Mouse (Mus musculus): ENCODE results near the gene C1qtnf12. TPM values are rescaled to one million over a fixed set of nuclear protein-coding genes. Genes with fewer than 3 reads are reported as not detected.

The C1qtnf12 gene
- polyA plus RNA-seq, 1 experiment from 2014 or later, result 11.0 TPM

DNA sequence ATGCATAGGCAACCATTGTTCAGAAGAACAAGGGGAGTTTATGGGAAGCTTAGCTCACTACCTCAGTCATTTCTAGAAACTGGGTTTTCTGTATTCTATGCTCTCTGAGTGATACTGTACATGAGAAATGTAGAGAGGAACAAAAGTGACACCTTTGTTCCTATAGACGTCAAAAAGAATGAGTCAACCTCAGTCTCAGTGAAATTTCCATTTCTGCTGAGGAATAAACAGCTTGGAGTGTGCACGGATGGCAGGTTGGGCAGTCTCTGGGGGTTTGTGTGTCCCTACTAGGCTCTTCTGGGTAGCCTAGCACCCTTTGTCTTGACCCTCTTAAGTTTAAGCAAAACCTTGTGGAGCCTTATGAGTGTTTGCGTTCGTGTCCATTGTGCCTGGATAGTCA, 46.3 kb downstream of the C1qtnf12 start:
- Histone ChIP-seq H3K36me3 (peaks cover 88% of the 10 kb centered on the region), H3K4me3 (replicated peaks) (no peak overlapping the region), H3K27ac (no peak overlapping the region), H3K4me2 (replicated peaks) (no peak overlapping the region), H3K4me1 (replicated peaks) (no peaks in the 10 kb centered on the region), H3K9me3 (no peaks in the 10 kb centered on the region), H3K9ac (replicated peaks) (no peak overlapping the region), H3K27me3 (no peaks in the 10 kb centered on the region)
- 94% methylated on average over 4 of the region's 4 CpGs for WGBS
- no peak for ATAC-seq

DNA sequence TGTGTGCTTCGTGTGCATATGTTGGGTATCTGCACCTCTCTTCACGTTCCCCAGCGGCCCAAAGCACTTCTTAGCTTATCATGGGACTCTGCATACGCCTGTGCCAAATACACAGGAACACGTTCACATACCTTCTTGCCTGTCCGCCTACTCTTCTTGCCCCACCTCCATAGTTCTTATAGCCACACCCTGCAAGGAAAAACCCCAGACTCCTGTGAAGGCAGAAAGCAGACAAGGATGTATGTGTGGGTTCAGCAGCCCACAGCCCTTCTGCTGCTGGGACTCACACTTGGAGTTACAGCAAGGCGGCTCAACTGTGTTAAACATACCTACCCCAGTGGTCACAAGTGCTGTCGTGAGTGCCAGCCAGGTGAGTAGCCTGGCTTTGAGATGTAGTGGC, 51.5 kb downstream of the C1qtnf12 start, which contains the start of gene Tnfrsf4:
TSS of gene Tnfrsf4 (plus strand) at position 207 of the 400 bp plus-strand sequence.
- peaks cover 65% of the 10 kb centered on the region for H3K36me3 ChIP-seq
- no peak within 1 kb of the TSS for H3K4me2 ChIP-seq (replicated peaks)
- H3K4me1 ChIP-seq (replicated peaks), result no peaks in the 10 kb centered on the region
- no peak within 1 kb of the TSS for H3K27ac ChIP-seq
- no peaks in the 10 kb centered on the region for H3K27me3 ChIP-seq
- 87% methylated on average over 8 of the region's 8 CpGs for whole genome bisulfite sequencing
- H3K4me3 ChIP-seq (replicated peaks), result no peak within 1 kb of the TSS
- no peak within 1 kb of the TSS for H3K9ac ChIP-seq (replicated peaks)
- ATAC-seq, result no peak
- no peaks in the 10 kb centered on the region for H3K9me3 ChIP-seq

DNA sequence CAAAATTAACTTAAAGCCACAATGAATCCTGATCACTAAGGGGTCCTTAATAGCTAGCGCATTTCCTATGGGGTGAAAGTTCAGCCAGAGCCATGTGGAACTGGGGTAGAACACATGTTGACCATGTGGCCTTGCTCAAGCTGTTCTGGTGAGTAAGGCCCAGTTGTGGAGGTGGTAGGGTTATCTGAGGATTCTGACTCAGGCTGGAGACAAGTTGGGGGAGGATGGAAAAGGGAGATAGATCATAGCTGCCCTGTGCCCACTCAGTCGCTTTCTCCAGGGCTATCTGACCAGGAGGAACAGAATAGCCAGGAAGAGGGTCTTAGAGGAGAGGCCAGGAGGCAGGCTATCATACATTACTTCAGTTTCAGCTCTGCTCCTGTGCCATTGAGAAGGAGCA, 52.3 kb downstream of the C1qtnf12 start:
- H3K9ac ChIP-seq (replicated peaks), result no peak overlapping the region
- WGBS, result 91% methylated on average over 2 of the region's 2 CpGs
- H3K4me3 ChIP-seq (replicated peaks), result no peak overlapping the region
- no peak overlapping the region for H3K4me2 ChIP-seq (replicated peaks)
- H3K27me3 ChIP-seq, result no peaks in the 10 kb centered on the region
- peaks cover 57% of the 10 kb centered on the region for H3K36me3 ChIP-seq
- H3K4me1 ChIP-seq (replicated peaks), result no peaks in the 10 kb centered on the region
- no peaks in the 10 kb centered on the region for H3K9me3 ChIP-seq
- ATAC-seq, result no peak
- H3K27ac ChIP-seq, result no peak overlapping the region

Other genes starting within 250 kb of the C1qtnf12 start
- 8.6 and 10.1 TPM in 2 replicates for gene Tmem240, start 227.5 kb upstream of the C1qtnf12 start, polyA plus RNA-seq (2015; fragmentation: Nextera tagmentation; extraction: Ambion mirVana)
- gene Atad3a, start 201.2 kb upstream of the C1qtnf12 start, polyA plus RNA-seq (2015; fragmentation: Nextera tagmentation; extraction: Ambion mirVana), result 82.1 and 84.8 TPM in 2 replicates
- gene Vwa1, start 187.6 kb upstream of the C1qtnf12 start, polyA plus RNA-seq (2015; fragmentation: Nextera tagmentation; extraction: Ambion mirVana), result 18.7 and 20.9 TPM in 2 replicates
- gene Tmem88b, start 176.4 kb upstream of the C1qtnf12 start, polyA plus RNA-seq (2015; fragmentation: Nextera tagmentation; extraction: Ambion mirVana), result 0.40 and 0.58 TPM in 2 replicates
- gene Ankrd65, start 171.9 kb upstream of the C1qtnf12 start, polyA plus RNA-seq (2015; fragmentation: Nextera tagmentation; extraction: Ambion mirVana), result not detected in 2 replicates
- 259 and 262 TPM in 2 replicates for gene Mrpl20, start 159.4 kb upstream of the C1qtnf12 start, polyA plus RNA-seq (2015; fragmentation: Nextera tagmentation; extraction: Ambion mirVana)
- gene Ccnl2, start 149.8 kb upstream of the C1qtnf12 start, polyA plus RNA-seq (2015; fragmentation: Nextera tagmentation; extraction: Ambion mirVana), result 182 and 189 TPM in 2 replicates
- gene Aurkaip1, start 131.0 kb upstream of the C1qtnf12 start, polyA plus RNA-seq (2015; fragmentation: Nextera tagmentation; extraction: Ambion mirVana), result 140 and 146 TPM in 2 replicates
- 17.9 and 22.2 TPM in 2 replicates for gene Mxra8, start 122.6 kb upstream of the C1qtnf12 start, polyA plus RNA-seq (2015; fragmentation: Nextera tagmentation; extraction: Ambion mirVana)
- gene Dvl1, start 114.9 kb upstream of the C1qtnf12 start, polyA plus RNA-seq (2015; fragmentation: Nextera tagmentation; extraction: Ambion mirVana), result 8.1 and 8.4 TPM in 2 replicates
- gene Tas1r3, start 99.0 kb upstream of the C1qtnf12 start, polyA plus RNA-seq (2015; fragmentation: Nextera tagmentation; extraction: Ambion mirVana), result 0.80 and 0.83 TPM in 2 replicates
- 22.1 and 24.5 TPM in 2 replicates for gene Cptp, start 92.9 kb upstream of the C1qtnf12 start, polyA plus RNA-seq (2015; fragmentation: Nextera tagmentation; extraction: Ambion mirVana)
- gene Ints11, start 92.8 kb upstream of the C1qtnf12 start, polyA plus RNA-seq (2015; fragmentation: Nextera tagmentation; extraction: Ambion mirVana), result 85.3 and 88.6 TPM in 2 replicates
- gene Pusl1, start 70.5 kb upstream of the C1qtnf12 start, polyA plus RNA-seq (2015; fragmentation: Nextera tagmentation; extraction: Ambion mirVana), result 52.5 and 52.6 TPM in 2 replicates
- 66.0 and 73.5 TPM in 2 replicates for gene Acap3, start 70.5 kb upstream of the C1qtnf12 start, polyA plus RNA-seq (2015; fragmentation: Nextera tagmentation; extraction: Ambion mirVana)
- gene Ube2j2, start 18.5 kb upstream of the C1qtnf12 start, polyA plus RNA-seq (2015; fragmentation: Nextera tagmentation; extraction: Ambion mirVana), result 128 and 135 TPM in 2 replicates
- 25.0 and 26.9 TPM in 2 replicates for gene B3galt6, start 30.3 kb downstream of the C1qtnf12 start, polyA plus RNA-seq (2015; fragmentation: Nextera tagmentation; extraction: Ambion mirVana)
- gene Sdf4, start 30.6 kb downstream of the C1qtnf12 start, polyA plus RNA-seq (2015; fragmentation: Nextera tagmentation; extraction: Ambion mirVana), result 125 and 128 TPM in 2 replicates
- gene Tnfrsf4, start 51.5 kb downstream of the C1qtnf12 start, polyA plus RNA-seq (2015; fragmentation: Nextera tagmentation; extraction: Ambion mirVana), result 0.57 TPM in 2 replicates
- gene Tnfrsf18, start 63.8 kb downstream of the C1qtnf12 start, polyA plus RNA-seq (2015; fragmentation: Nextera tagmentation; extraction: Ambion mirVana), result 2.0 and 2.3 TPM in 2 replicates
- not detected in 2 replicates for gene Ttll10, start 97.1 kb downstream of the C1qtnf12 start, polyA plus RNA-seq (2015; fragmentation: Nextera tagmentation; extraction: Ambion mirVana)
- 36.6 and 40.6 TPM in 2 replicates for gene 9430015G10Rik, start 147.7 kb downstream of the C1qtnf12 start, polyA plus RNA-seq (2015; fragmentation: Nextera tagmentation; extraction: Ambion mirVana)
- 0.66 and 0.93 TPM in 2 replicates for gene Rnf223, start 168.2 kb downstream of the C1qtnf12 start, polyA plus RNA-seq (2015; fragmentation: Nextera tagmentation; extraction: Ambion mirVana)
- gene Agrn, start 235.2 kb downstream of the C1qtnf12 start, polyA plus RNA-seq (2015; fragmentation: Nextera tagmentation; extraction: Ambion mirVana), result 129 and 142 TPM in 2 replicates
- 1.2 and 2.0 TPM in 2 replicates for gene Isg15, start 238.5 kb downstream of the C1qtnf12 start, polyA plus RNA-seq (2015; fragmentation: Nextera tagmentation; extraction: Ambion mirVana)
- gene AW011738, start 241.0 kb downstream of the C1qtnf12 start, polyA plus RNA-seq (2015; fragmentation: Nextera tagmentation; extraction: Ambion mirVana), result 5.3 and 6.9 TPM in 2 replicates